Mouse (Mus musculus): Measurements from ENCODE around the gene Chst14. TPM values are rescaled to one million over a fixed set of nuclear protein-coding genes. Genes with fewer than 3 reads are reported as not detected.

The Chst14 gene
- 4.3 and 6.2 TPM in 2 replicates for polyA plus RNA-seq (2012; rRNA removed)

DNA sequence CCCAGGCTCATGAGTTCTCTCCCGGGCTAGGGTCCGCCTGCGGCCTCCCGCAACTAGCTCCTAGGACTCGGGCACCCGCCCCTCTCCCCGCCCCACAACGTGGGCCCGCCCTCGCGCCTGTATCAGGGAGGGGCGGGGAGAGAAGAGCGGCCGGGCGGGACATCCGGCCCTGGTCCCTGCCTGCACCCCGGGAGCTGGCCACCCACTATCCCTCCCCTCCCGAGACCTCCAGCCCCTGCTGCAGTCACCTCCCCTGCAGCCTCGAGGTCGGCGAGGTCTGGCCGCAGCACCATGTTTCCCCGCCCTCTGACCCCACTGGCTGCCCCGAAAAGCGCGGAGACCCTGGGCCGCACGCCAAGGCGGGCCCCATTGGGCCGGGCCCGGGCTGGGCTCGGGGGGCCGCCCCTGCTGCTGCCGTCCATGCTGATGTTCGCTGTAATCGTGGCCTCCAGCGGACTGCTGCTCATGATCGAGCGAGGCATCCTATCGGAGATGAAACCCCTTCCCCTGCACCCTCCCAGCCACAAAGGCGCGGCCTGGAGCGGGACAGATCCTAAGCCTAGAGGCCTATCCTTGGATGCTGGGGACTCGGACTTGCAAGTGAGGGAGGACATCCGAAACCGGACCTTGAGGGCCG, at the start of gene Chst14:
Gene Chst14, plus strand, starts transcription at position 136 of the 637 bp plus-strand sequence.

DNA sequence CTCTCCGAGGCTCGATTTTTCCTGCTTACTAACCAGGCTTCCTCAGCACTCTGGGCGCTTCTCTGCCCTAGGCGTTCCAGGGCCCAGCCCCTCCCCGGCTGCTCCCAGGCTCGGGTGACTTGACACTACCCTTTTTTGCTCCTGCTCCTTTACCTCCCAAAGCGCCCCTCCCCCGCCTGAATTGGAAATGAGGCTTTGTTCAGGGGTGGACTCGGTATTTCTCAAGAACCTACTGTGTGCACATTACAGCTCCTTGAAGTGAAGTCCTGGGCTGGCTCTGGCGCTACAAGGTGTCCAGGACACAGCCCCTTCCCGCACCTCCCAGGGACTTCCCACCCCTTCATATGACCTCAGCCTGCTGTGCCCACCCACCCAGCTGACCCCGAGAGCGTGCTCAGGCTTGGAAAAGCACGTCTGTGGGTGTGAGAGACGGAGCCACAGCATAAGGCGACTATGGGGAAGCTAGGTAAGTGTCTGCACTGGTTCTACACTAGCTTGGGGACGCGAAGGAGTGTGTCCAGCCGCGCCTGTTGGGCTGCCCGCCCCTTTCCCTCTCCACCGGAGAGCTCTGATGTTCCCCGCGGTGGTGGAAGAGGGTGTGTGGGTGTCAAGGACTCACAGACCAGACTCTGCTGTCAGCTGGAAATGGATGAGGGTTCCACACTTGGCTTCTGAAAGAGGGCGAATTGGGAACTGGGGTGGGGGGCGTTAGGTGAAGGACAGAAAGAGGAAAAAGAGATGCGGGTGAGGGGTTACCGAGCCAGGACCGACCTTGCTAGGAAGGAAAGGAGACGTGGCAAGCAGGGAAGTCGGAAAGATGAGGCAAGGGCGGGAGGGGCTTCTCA, 26.1 kb upstream of the Chst14 start, which contains the start of gene Bahd1:
Gene Bahd1, plus strand, starts transcription at position 397 of the 845 bp plus-strand sequence.

Other genes starting within 250 kb of the Chst14 start
- gene Ankrd63, start 222.5 kb upstream of the Chst14 start, polyA plus RNA-seq (2012; rRNA removed) = 0.19 and 0.31 TPM in 2 replicates
- gene Plcb2, start 198.1 kb upstream of the Chst14 start, polyA plus RNA-seq (2012; rRNA removed) = 0.98 and 1.3 TPM in 2 replicates
- 7.5 and 14.6 TPM in 2 replicates for gene Inafm2, start 180.7 kb upstream of the Chst14 start, polyA plus RNA-seq (2012; rRNA removed)
- gene Ccdc9b, start 163.8 kb upstream of the Chst14 start, polyA plus RNA-seq (2012; rRNA removed) = 4.7 and 6.0 TPM in 2 replicates
- gene Phgr1, start 153.7 kb upstream of the Chst14 start, polyA plus RNA-seq (2012; rRNA removed) = 507 and 624 TPM in 2 replicates
- 1.5 and 1.9 TPM in 2 replicates for gene Disp2, start 146.8 kb upstream of the Chst14 start, polyA plus RNA-seq (2012; rRNA removed)
- gene Knstrn, start 112.5 kb upstream of the Chst14 start, polyA plus RNA-seq (2012; rRNA removed) = 1.6 TPM in 2 replicates
- gene Ivd, start 64.5 kb upstream of the Chst14 start, polyA plus RNA-seq (2012; rRNA removed) = 40.4 and 46.1 TPM in 2 replicates
- gene Bahd1, start 26.1 kb upstream of the Chst14 start, polyA plus RNA-seq (2012; rRNA removed) = 9.9 and 11.9 TPM in 2 replicates
- 1.2 and 2.2 TPM in 2 replicates for gene Ccdc32, start 102.9 kb downstream of the Chst14 start, polyA plus RNA-seq (2012; rRNA removed)
- gene Rpusd2, start 108.3 kb downstream of the Chst14 start, polyA plus RNA-seq (2012; rRNA removed) = 0.45 and 1.2 TPM in 2 replicates
- 0.04 TPM in 2 replicates for gene Knl1, start 120.6 kb downstream of the Chst14 start, polyA plus RNA-seq (2012; rRNA removed)
- gene Rad51, start 186.3 kb downstream of the Chst14 start, polyA plus RNA-seq (2012; rRNA removed) = 1.2 and 1.9 TPM in 2 replicates
- gene Rmdn3, start 230.5 kb downstream of the Chst14 start, polyA plus RNA-seq (2012; rRNA removed) = 7.6 and 10.5 TPM in 2 replicates
- 0.13 and 0.42 TPM in 2 replicates for gene Gchfr, start 241.3 kb downstream of the Chst14 start, polyA plus RNA-seq (2012; rRNA removed)
- gene Gm14137, start 248.0 kb downstream of the Chst14 start, polyA plus RNA-seq (2012; rRNA removed) = 0.47 and 1.6 TPM in 2 replicates